Mouse (Mus musculus) stomach, embryonic 16.5 days (tissue): Measurements from ENCODE around the gene Insig1. TPM values are rescaled to one million over a fixed set of nuclear protein-coding genes. Genes with fewer than 3 reads are reported as not detected.

Experiments
- ATAC-seq: fragments of 200-750 bp; cut with Nextera tagmentation; 2 replicates; pipeline ENCODE4 v1.8.0; 2017; ENCODE audit warnings: moderate number of reproducible peaks, moderate TSS enrichment; ENCODE audit not compliant: insufficient read depth, low FRiP score
- H3K27ac ChIP-seq: fragments of 300-500 bp; sonication (generic); 2 replicates; pipeline ENCODE4 v1.5.1; 2014; ENCODE audit warnings: low read length
- H3K27me3 ChIP-seq: fragments of 300-500 bp; sonication (generic); 2 replicates; pipeline ENCODE4 v1.6.1; 2014; ENCODE audit warnings: low read length, control low read depth, mixed read lengths; ENCODE audit not compliant: control insufficient read depth, insufficient read depth
- H3K36me3 ChIP-seq: fragments of 300-500 bp; sonication (generic); 2 replicates; pipeline ENCODE4 v1.6.1; 2014; ENCODE audit warnings: low read length; ENCODE audit not compliant: control insufficient read depth, insufficient read depth
- H3K4me1 ChIP-seq: fragments of 300-500 bp; sonication (generic); 2 replicates; pipeline ENCODE4 v1.6.1; 2014; ENCODE audit warnings: low read length, control low read depth, mixed read lengths; ENCODE audit not compliant: control insufficient read depth, insufficient read depth
- H3K4me2 ChIP-seq: fragments of 300-500 bp; sonication (generic); 2 replicates; pipeline ENCODE4 v1.6.1; 2014; ENCODE audit warnings: low read depth, low read length, mixed read lengths
- H3K4me3 ChIP-seq: fragments of 300-500 bp; sonication (generic); replicated peaks from 2 replicates; pipeline ENCODE4 v1.5.1; 2014; ENCODE audit warnings: mild to moderate bottlenecking, low read length
- H3K9ac ChIP-seq: fragments of 300-500 bp; sonication (generic); 2 replicates; pipeline ENCODE4 v1.6.1; 2014; ENCODE audit warnings: low read length
- H3K9me3 ChIP-seq: fragments of 300-500 bp; sonication (generic); replicated peaks from 2 replicates; pipeline ENCODE4 v1.6.1; 2016; ENCODE audit warnings: low read length, control low read depth; ENCODE audit not compliant: control insufficient read depth
- WGBS: fragments of 180-500 bp; shearing (Covaris S2); extraction: QIAGEN DNeasy Blood & Tissue Kit; methylation state at CpG from one replicate; pipeline ENCODE4 v1.1.7; 2014; 5-methylcytosine and 5-hydroxymethylcytosine counted together
- polyA plus RNA-seq: library from polyadenylated mRNA; unstranded; fragments of >200 nt; fragmentation: Nextera tagmentation; extraction: Ambion mirVana; gene quantifications from 2 replicates; pipeline ENCODE4 v1.2.1, GENCODE M21; 2015

Insig1 gene
- polyA plus RNA-seq, 1 experiment from 2014 or later, result 102 TPM

DNA sequence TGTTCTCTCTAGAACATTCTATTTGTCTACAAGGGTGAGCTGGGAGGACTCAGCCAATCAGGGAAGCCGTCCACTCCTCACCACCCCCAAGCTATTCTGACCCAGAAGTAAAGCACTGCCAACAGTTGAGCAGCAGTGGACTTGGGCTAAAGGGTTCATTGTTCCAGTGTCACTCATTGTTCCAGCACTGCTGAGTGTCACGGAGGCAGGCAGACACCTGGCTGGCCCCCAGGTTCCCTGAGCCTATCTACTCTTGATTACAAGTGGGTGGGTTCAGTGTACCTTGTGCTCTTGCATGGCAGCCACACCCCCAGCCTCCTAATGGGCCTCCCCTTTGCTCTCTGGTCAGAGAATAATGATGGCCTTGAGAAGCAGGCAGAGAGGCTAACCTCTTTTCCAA is 15.7 kb upstream of the Insig1 start:
- ATAC-seq, result peak; percentile 97
- no peaks in the 10 kb centered on the region for H3K36me3 ChIP-seq
- H3K4me2 ChIP-seq, result no peak overlapping the region
- 51% methylated on average over 2 of the region's 2 CpGs for WGBS
- H3K9ac ChIP-seq, result no peak overlapping the region
- peak overlapping the region; percentile 94 for H3K27ac ChIP-seq
- H3K4me3 ChIP-seq, result no peak overlapping the region
- H3K9me3 ChIP-seq, result no peaks in the 10 kb centered on the region
- H3K27me3 ChIP-seq, result no peaks in the 10 kb centered on the region
- H3K4me1 ChIP-seq, result 0 out of 2 replicates have a peak, but pooled peaks cover 4% of the 10 kb centered on the region

DNA sequence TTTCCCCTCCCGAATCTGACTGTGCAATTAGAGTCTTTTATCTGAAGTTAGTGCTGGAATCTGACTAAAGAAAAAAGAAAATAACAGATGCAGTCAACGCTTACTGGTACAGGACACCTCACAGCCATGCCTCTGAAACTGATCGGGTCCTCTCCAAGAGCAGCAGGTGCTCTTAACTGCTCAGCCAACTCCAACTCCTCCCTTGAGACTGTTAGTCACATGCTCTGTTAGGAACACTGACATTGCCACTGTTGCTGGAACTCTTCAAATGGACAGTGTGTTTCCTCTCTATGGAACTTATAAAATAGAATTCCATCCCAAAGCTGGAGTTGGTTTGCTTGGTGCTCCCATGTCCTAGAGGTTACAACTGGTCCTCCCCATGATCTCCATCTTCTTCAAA is 14.3 kb upstream of the Insig1 start:
- ATAC-seq, result no peak
- H3K4me1 ChIP-seq, result 0 out of 2 replicates have a peak, but pooled peaks cover 6% of the 10 kb centered on the region
- H3K9me3 ChIP-seq, result no peaks in the 10 kb centered on the region
- no peak overlapping the region for H3K9ac ChIP-seq
- H3K36me3 ChIP-seq, result no peaks in the 10 kb centered on the region
- H3K27me3 ChIP-seq, result no peaks in the 10 kb centered on the region
- H3K4me2 ChIP-seq, result no peak overlapping the region
- H3K4me3 ChIP-seq, result no peak overlapping the region
- H3K27ac ChIP-seq, result no peak overlapping the region
- 79% methylated on average over 3 of the region's 3 CpGs for WGBS

- peak overlapping the region; percentile 69 for H3K27ac ChIP-seq
- no peaks in the 10 kb centered on the region for H3K36me3 ChIP-seq
- no peak overlapping the region for H3K9ac ChIP-seq
- no peak; the same call in 1 of the 2 replicates for ATAC-seq
- H3K4me1 ChIP-seq, result peaks cover 11% of the 10 kb centered on the region; the same call in 1 of the 2 replicates
- no peak overlapping the region for H3K4me2 ChIP-seq
- H3K27me3 ChIP-seq, result no peaks in the 10 kb centered on the region
- H3K4me3 ChIP-seq, result no peak overlapping the region
- H3K9me3 ChIP-seq, result no peaks in the 10 kb centered on the region
Observed at GRCm38 (mm10) chr5:28060506-28060905, 10.7 kb upstream of the Insig1 start.

- H3K4me1 ChIP-seq, result peaks cover 11% of the 10 kb centered on the region; the same call in 1 of the 2 replicates
- no peaks in the 10 kb centered on the region for H3K27me3 ChIP-seq
- H3K9me3 ChIP-seq, result no peaks in the 10 kb centered on the region
- no peak overlapping the region for H3K9ac ChIP-seq
- 61% methylated on average over 6 of the region's 6 CpGs for WGBS
- H3K27ac ChIP-seq, result peak overlapping the region; percentile 69
- no peak for ATAC-seq
- no peaks in the 10 kb centered on the region for H3K36me3 ChIP-seq
- no peak overlapping the region for H3K4me2 ChIP-seq
- no peak overlapping the region for H3K4me3 ChIP-seq
Observed at GRCm38 (mm10) chr5:28061011-28061410, 10.2 kb upstream of the Insig1 start.

GRCm38 (mm10) chr5:28063989-28064624 is 7.1 kb upstream of the Insig1 start:
- Histone ChIP-seq H3K27me3 (no peaks in the 10 kb centered on the region), H3K4me2 (no peak overlapping the region), H3K36me3 (no peaks in the 10 kb centered on the region), H3K4me1 (peaks cover 11% of the 10 kb centered on the region; the same call in 1 of the 2 replicates), H3K27ac (no peak overlapping the region; the same call in 1 of the 2 replicates), H3K9me3 (no peaks in the 10 kb centered on the region), H3K4me3 (no peak overlapping the region), H3K9ac (no peak overlapping the region)
- WGBS, result 44% methylated on average over 3 of the region's 3 CpGs
- no peak for ATAC-seq

GRCm38 (mm10) chr5:28065275-28065674 is 5.9 kb upstream of the Insig1 start:
- WGBS, result 37% methylated on average over 4 of the region's 4 CpGs
- Histone ChIP-seq H3K27me3 (no peaks in the 10 kb centered on the region), H3K36me3 (no peaks in the 10 kb centered on the region), H3K9me3 (no peaks in the 10 kb centered on the region), H3K9ac (no peak overlapping the region), H3K27ac (no peak overlapping the region), H3K4me1 (peaks cover 14% of the 10 kb centered on the region), H3K4me2 (no peak overlapping the region), H3K4me3 (no peak overlapping the region)
- no peak for ATAC-seq

- Histone ChIP-seq H3K4me3 (no peak overlapping the region), H3K9me3 (no peaks in the 10 kb centered on the region), H3K27me3 (no peaks in the 10 kb centered on the region), H3K27ac (0 out of 2 replicates have a peak overlapping the region, but pooled peaks have one; percentile 18), H3K9ac (no peak overlapping the region), H3K4me2 (no peak overlapping the region), H3K4me1 (peaks cover 14% of the 10 kb centered on the region), H3K36me3 (no peaks in the 10 kb centered on the region)
- ATAC-seq, result no peak
- WGBS, result 63% methylated on average over 5 of the region's 5 CpGs
Observed at GRCm38 (mm10) chr5:28066311-28066710, 4.9 kb upstream of the Insig1 start.

GRCm38 (mm10) chr5:28070149-28070827 is 875 bp upstream of the Insig1 start:
- H3K4me1 ChIP-seq, result peaks cover 15% of the 10 kb centered on the region

GRCm38 (mm10) chr5:28071456-28072223 is 477 bp downstream of the Insig1 start:
- H3K27ac ChIP-seq, result peak overlapping the region; percentile 92
- under 1% methylated on average over 50 of the region's 50 CpGs for WGBS
- peak; percentile 56 for ATAC-seq
- H3K4me3 ChIP-seq, result peak overlapping the region; percentile 83
- peaks cover 15% of the 10 kb centered on the region for H3K4me1 ChIP-seq
- no peaks in the 10 kb centered on the region for H3K9me3 ChIP-seq
- H3K9ac ChIP-seq, result peak overlapping the region; percentile 87
- H3K36me3 ChIP-seq, result peaks cover 23% of the 10 kb centered on the region
- H3K4me2 ChIP-seq, result peak overlapping the region; percentile 57
- no peaks in the 10 kb centered on the region for H3K27me3 ChIP-seq

More at GRCm38 (mm10) chr5:28070149-28070827, 875 bp upstream of the Insig1 start:
- peaks cover 10% of the 10 kb centered on the region for H3K36me3 ChIP-seq
- no peaks in the 10 kb centered on the region for H3K9me3 ChIP-seq
- H3K27me3 ChIP-seq, result no peaks in the 10 kb centered on the region
- WGBS, result 18% methylated on average over 9 of the region's 9 CpGs
- peak overlapping the region; percentile 91 for H3K27ac ChIP-seq
- peak; percentile 1; the same call in 1 of the 2 replicates for ATAC-seq
- peak overlapping the region; percentile 83 for H3K4me3 ChIP-seq
- H3K9ac ChIP-seq, result peak overlapping the region; percentile 79
- peak overlapping the region; percentile 65 for H3K4me2 ChIP-seq
